10 mouse cellular contexts compared by ENCODE assay signal in the genomic region with DNA sequence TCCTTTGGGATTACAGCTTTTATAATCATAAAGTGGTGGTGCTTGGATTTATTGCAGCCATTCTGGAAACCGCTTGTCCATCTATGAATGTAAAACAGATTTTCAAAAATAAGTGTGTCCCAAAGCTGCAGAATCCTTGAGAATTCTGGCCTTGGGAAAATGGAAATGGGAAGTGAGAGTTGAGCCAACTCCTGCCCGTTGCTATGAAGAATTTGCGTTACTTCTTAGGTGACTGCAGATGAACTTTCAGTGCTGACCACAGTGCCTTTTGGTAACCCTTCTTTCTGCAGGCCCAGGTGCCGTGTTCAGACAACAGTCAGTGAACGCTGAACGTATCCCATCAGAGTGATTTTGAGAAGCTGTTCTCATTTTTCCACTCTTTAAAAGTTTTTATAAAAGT.
DNase-seq lines count a peak whose midpoint lies in the region; TF ChIP-seq lines count a peak whose summit lies in the region.
"Had no signal": no experiment of that assay in that cellular context is flagged by ENCODE, and none has a peak within 500 bp of the region (broad histone marks: within the 10 kb centered on the region; RNA-seq: fewer than 3 reads in every experiment).

No protein-coding gene starts in this region.

- H3K36me3 ChIP-seq in CH12.LX (replicated peaks in 1 of 2; ENCODE audit: control insufficient read depth in 1 of 2, insufficient read depth in 1 of 2, low read length in 1 of 2), result no peaks in the 10 kb centered on the region
- H3K36me3 ChIP-seq: G1E had no signal

- no peaks in the 10 kb centered on the region for H3K79me2 ChIP-seq in CH12.LX (replicated peaks; ENCODE audit: control insufficient read depth, extremely low read depth, insufficient read depth, poor library complexity, severe bottlenecking)

- H3K9ac ChIP-seq in CH12.LX (ENCODE audit: insufficient read depth, low read depth), result no peak overlapping the region

- in situ Hi-C loops in CH12.LX (cut with MboI; ENCODE audit: low pct_ligation_motif_present, low pct_unique_long_range_greater_than_20kb, low sequenced_read_pairs), result no loop called here

- TF ChIP-seq EP300 in CH12.LX (IDR thresholded peaks at IDR 0.05; ENCODE audit: low read length), result peak; percentile 68

- no peak for TF ChIP-seq POLR2A in CH12.LX (IDR thresholded peaks at IDR 0.05; ENCODE audit: low read depth, low read length)

- H3K4me1 ChIP-seq in CH12.LX (ENCODE audit: control insufficient read depth in 1 of 2, insufficient read depth in 2 of 2), result peaks cover 0 to 6% of the 10 kb centered on the region in 2 experiments; a peak in 2 of 4 replicates

- no peaks in the 10 kb centered on the region for H3K9me3 ChIP-seq in CH12.LX (replicated peaks; ENCODE audit: low read length)

- no peak for TF ChIP-seq CTCF in CH12.LX (conservative IDR thresholded peaks at IDR 0.05 in 1 of 2, IDR thresholded peaks at IDR 0.05 in 1 of 2; ENCODE audit: low read depth in 2 of 2, low read length in 2 of 2)

- no peaks in the 10 kb centered on the region for H3K27me3 ChIP-seq in CH12.LX (replicated peaks)
- H3K27me3 ChIP-seq: Patski had no signal

- DNase-seq in CH12.LX (ENCODE audit: extremely low read depth), result peak; percentile 13
- no peak for DNase-seq in frontal cortex, adult 2 months (ENCODE audit: extremely low spot score in 1 of 2, low spot score in 1 of 2)
- DNase-seq: adrenal gland, adult 8-10 months; B cell, adult 2 months; cerebellum, adult 11 months; cerebellum, adult 11-12 months; cerebellum, adult 2 months; cerebellum, adult 8-10 months had no signal

- H3K4me2 ChIP-seq in CH12.LX (ENCODE audit: insufficient read depth, low read depth, poor library complexity, severe bottlenecking), result peak overlapping the region; percentile 47; the same call in 1 of the 2 replicates

- dilution Hi-C loops in CH12.LX (cut with MboI; ENCODE audit: extremely low pct_ligation_motif_present, extremely low pct_unique_long_range_greater_than_20kb, low sequenced_read_pairs), result no loop called here

- H3K4me3 ChIP-seq in CH12.LX (replicated peaks in 1 of 3; ENCODE audit: low read depth in 2 of 3, low read length in 2 of 3, poor library complexity in 1 of 3), result no peak overlapping the region

- H3K27ac ChIP-seq in CH12.LX (ENCODE audit: insufficient read depth, low read depth), result no peak overlapping the region

- no peak for TF ChIP-seq RAD21 in CH12.LX (IDR thresholded peaks at IDR 0.05; ENCODE audit: low read depth, low read length)

TF ChIP-seq in CH12.LX, 34 proteins besides CTCF, POLR2A, EP300 and RAD21:
- TF ChIP-seq RCOR1 (conservative IDR thresholded peaks at IDR 0.05; ENCODE audit: low read depth, low read length), result 0 out of 2 replicates have a peak, but pooled peaks have one; percentile 30
- 0 out of 2 replicates have a peak, but pooled peaks have one; percentile 19 for TF ChIP-seq TCF12 (IDR thresholded peaks at IDR 0.05; ENCODE audit: low read depth, low read length)
- 0 out of 2 replicates have a peak, but pooled peaks have one; percentile 20 for TF ChIP-seq BHLHE40 (IDR thresholded peaks at IDR 0.05; ENCODE audit: low read depth, low read length)
- no peak for TF ChIP-seq SMC3 (IDR thresholded peaks at IDR 0.05; ENCODE audit: low read depth, low read length)
- TF ChIP-seq POLR2AphosphoS2 (IDR thresholded peaks at IDR 0.05; ENCODE audit: low read depth, low read length), result no peak
- TF ChIP-seq CHD2 (IDR thresholded peaks at IDR 0.05; ENCODE audit: low read length), result 0 out of 2 replicates have a peak, but pooled peaks have one; percentile 30
- TF ChIP-seq IRF4 (IDR thresholded peaks at IDR 0.05; ENCODE audit: low read depth, low read length), result peak; percentile 76
